Mouse (Mus musculus) CH12F3 (cell line): ENCODE results near the gene Rrp15.

Experiments used
- in situ Hi-C: fragments of 300-500 bp; cut with MboI; formaldehyde crosslinking; loops from 2 replicates; pipeline ENCODE4 v1.14.3; 2020; ENCODE audit warnings: low sequenced_read_pairs

The Rrp15 gene

GRCm38 (mm10) chr1:186714980-186715896 is 33.9 kb downstream of the Rrp15 start:
- in situ Hi-C loops: loop anchor here (10.0 kb wide), 1 partner anchor 1170 kb away; no protein-coding TSS in a partner anchor

DNA sequence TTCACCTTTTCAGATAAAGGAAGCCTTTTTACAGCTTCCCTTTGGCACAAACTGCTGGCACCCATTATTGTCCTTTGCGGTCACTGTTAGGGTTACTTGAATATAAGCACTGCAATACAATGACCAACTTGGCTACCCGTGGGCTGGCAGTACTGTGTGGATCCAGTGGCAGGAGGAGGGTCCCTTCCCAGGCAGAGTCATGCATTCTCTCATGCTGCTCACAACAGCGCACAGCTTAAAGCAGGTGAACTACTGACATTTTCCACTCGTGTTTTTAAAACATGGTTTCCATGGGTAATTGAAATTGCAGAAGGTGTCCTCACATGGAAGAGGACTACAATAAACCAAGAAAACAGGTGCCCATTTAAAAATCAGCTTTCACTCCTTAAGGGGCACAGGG is 34.9 kb downstream of the Rrp15 start:
- in situ Hi-C loops: loop anchor here (10.0 kb wide), 1 partner anchor 1169 kb away; no protein-coding TSS in a partner anchor

GRCm38 (mm10) chr1:186712802-186713471 is 36.2 kb downstream of the Rrp15 start:
- in situ Hi-C loops: loop anchor here (10.0 kb wide), 1 partner anchor 1168 kb away; no protein-coding TSS in a partner anchor

DNA sequence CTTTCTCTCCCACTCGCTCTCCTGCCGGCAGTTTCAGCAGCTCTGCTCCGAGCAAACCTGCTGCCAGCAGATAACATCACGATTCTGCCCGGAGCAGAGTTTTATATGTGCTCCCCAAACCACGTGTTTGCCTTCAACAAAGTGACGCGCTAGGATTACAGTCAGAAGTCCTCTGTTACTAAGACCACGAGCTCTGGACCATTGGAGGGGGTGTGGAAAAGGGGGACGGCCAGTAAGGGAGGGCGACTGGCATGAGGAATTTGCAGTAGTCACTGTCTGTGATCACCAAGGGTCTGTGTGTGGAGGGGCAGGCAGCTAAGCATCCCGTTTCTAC is 43.3 kb downstream of the Rrp15 start, which contains the start of gene Tgfb2:
TSS of gene Tgfb2 (minus strand) at position 75 of the 334 bp plus-strand sequence.
- in situ Hi-C loops: no loop called here

GRCm38 (mm10) chr1:186705203-186705914 is 43.8 kb downstream of the Rrp15 start:
- in situ Hi-C loops: no loop called here

DNA sequence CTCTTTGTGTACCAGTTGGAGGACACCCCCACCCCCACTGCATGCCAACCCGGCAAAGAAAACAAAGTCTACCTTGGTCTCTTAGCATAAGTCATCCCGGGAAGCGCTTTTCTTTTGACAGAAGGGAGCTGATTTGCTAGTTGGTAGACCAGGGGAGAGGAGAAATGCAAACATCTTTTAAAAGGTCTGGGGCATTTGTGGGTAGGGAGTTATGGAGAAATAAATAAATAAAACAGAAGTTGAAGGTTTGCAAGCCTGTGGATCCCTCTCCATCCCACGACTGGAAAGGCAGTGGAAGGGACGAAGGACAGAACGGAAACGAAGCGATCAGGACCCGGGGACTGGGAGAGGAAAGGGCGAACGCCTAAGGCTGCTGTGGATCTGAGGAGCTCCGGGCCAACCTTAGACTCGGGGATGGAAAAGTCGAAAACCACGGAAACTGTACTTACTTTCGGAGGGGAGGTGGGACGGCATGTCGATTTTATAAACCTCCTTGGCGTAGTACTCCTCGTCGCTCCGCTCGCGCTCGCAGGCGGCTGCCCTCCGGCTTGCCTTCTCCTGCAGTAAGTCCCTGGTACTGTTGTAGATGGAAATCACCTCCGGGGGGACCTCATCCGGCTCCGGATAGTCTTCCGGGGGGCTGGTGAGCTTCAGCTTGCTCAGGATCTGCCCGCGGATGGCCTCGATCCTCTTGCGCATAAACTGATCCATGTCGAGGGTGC is 45.0 kb downstream of the Rrp15 start:
- in situ Hi-C loops: no loop called here

- in situ Hi-C loops: no loop called here
Measured at GRCm38 (mm10) chr1:186703256-186703979, 45.7 kb downstream of the Rrp15 start.

DNA sequence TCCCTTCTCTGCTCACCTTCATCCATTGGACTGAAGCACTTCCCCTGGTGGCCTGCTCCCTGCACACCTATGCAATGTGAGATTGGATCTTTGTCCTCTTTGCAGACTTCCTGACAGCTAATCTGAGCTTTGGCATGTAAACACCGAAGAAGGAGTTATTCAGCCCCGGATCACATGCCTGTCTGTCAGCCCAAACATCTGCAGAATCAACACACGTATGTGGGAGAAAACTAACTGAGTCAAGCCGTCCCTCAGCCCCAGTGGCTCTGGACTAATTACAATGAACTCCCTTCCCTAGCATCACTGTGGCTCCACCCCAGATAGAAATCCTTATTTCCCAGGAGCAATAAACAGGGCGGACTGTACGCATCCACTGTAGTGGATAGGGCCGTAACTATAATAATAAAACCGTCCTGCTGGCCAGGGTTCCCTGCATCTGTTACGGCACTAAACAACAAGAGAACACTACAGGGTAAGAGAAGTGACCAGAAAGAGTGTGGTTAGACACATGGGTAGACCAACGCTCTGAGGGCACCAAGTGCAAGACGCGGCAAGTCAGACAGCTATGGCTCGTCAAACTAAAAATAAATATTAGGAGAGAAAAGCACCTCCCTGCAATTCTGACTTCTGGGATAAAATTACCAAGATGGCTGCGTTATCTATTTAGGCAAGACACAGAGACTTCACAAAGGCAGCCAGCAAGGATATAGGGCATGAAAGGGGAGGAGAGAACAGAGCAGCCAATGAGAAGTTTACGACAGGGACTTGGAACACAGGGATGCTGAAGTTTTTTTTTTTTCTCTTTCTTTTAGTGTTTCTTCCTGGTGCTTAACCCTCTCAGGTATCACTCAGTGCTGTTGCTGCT is 46.5 kb downstream of the Rrp15 start:
- in situ Hi-C loops: no loop called here

GRCm38 (mm10) chr1:186701206-186701905 is 47.8 kb downstream of the Rrp15 start:
- in situ Hi-C loops: no loop called here

GRCm38 (mm10) chr1:186700496-186700895 is 48.7 kb downstream of the Rrp15 start:
- in situ Hi-C loops: no loop called here

GRCm38 (mm10) chr1:186698583-186699338 is 50.4 kb downstream of the Rrp15 start:
- in situ Hi-C loops: no loop called here

DNA sequence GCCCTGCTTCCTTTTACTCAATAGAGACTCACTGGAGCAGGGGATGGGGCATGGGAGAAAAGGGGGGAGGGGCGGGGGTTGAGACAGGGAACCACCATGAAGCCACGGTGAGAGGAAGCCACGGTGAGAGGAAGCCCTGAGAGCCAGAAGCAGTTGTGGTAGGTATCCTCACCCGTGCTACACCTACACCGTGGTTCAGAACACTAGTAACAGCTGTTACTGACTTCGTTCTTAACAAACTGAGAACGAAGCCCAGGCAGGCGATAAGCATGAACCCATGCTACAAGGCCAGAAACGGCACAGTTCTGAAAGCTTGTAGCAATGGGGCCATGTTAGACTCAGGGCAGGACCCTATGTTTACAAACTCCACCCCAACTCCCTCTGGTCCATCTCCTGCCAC is 52.9 kb downstream of the Rrp15 start:
- in situ Hi-C loops: no loop called here

DNA sequence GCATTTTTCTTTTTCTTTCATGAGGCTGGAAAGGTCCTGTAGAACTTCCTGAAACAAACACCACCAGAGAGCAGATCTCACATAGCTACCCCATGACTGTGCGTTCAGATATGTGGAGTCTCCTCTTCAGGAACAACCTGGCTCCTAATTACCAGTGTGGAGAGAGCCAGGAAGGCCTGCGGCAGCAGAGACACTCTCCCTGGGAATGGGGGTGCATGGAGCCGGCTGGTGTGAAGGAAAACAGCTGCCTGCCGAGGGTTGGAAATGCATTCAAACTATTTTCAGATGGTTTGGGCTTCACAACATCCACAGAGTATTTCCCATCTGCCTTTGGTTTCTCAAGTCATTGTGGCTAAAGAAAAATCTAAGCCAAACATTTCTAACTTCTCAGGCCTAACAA is 53.8 kb downstream of the Rrp15 start:
- in situ Hi-C loops: no loop called here

DNA sequence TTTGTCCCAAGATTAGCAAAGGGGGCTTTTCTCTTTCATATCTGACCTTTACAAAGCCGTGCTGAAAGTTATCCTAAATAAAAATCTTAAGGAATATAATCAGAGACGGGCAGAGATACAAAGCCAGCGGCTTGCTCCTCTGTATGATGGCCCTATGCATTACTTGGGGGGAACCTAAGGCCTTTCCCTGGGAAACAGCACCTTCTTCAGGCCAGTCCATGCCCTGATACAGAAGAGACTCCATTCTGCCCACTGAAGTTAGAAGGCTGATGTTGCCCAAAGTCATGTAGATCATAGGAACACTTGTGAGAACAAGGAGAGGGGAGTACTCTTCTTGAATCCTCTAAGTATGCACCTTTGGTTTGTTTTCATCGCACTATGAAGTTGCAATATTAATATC is 56.8 kb downstream of the Rrp15 start:
- in situ Hi-C loops: no loop called here

DNA sequence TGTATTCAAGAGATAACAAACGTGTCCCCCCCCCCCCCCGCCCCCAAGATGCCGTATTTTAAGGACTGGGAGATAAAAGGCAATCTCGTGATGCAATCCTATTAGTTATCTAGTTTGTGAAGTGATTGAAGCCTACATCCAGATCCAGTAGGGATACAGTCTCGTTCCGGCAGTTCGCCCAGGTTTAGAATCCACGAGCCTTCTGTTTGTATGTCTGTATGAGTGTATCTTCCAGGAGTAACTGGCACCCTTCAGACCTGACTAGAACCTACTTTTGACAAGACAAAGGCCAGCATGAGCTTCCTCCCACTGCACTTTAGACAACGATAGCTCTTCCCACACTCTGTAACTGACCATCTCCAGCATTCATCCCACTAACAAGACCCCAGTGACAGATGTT is 57.5 kb downstream of the Rrp15 start:
- in situ Hi-C loops: no loop called here

DNA sequence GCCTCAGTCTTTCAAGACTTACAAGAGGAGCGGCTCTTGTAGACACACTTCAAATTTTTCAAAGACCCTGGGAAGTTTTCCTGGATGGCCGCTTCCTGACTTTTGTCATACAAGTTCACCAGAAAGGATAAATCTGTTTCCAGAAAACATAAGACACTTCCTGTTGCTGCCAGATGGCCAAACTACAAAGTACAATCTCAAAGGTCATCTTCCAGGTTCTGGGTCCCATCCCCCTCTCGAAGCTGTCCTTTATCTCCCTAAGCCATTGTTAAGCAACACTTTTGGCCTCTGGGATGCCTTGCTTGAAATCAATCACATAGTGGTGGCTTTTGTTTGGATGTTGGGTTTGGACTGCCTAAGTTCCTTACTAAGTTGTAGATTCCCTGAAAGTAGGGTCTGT is 65.1 kb downstream of the Rrp15 start:
- in situ Hi-C loops: no loop called here

- in situ Hi-C loops: no loop called here
Measured at GRCm38 (mm10) chr1:186682606-186683005, 66.6 kb downstream of the Rrp15 start.

GRCm38 (mm10) chr1:186677614-186678013 is 71.5 kb downstream of the Rrp15 start:
- in situ Hi-C loops: no loop called here
